In the genomic region with DNA sequence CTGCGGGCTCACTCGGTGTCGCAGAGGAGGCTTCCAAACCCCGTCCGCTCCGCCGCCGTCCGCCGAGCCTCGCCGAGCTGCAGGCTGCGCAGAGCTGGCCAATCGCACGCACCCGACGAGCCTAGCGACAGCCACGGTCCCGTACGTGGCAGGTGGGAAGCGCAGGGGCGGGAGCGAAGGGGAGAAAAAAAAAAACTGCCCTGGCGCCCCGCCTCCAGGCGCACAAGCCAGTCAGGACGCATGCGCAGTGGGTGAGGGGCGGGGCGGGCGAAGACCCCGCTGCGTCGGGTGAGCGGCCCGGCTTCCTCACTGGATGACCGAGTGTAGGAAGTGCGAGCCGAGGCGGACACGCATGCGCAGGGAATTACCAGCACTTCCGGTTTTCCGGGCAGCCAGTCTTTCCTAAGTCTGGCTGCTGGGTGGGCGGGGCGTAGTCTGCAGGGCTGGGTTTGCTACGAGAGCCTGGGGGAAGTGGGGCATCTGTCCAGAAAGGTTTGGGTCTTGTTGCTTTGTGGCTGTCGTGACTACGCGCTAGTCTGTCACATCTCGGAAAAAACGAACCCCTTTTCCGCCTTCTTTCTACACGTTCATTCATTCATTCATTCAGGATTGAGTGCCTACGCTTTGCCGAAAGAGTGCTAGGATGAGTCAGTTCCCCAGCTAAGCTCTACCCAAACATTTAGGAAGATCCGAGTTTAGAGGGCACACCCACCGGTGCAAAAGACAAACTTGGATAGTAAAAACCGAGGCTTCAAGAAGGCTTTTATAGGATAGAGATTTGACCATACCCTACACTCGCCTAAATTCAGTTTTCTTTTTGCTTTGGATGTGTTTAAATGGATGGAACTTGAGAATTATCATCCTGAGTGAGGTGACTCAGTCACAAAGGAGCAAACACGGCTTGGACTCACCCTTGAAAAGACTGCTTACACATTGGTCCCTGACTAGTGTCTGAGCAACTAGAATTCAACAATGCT, we compare ENCODE assay signal across 8 mouse cellular contexts. TPM values are rescaled to one million over a fixed set of nuclear protein-coding genes. Genes with fewer than 3 reads are reported as not detected.
DNase-seq lines count a peak whose midpoint lies in the region; ATAC-seq lines count a peak whose summit lies in the region.

A gene (minus strand): TSS at position 227 of the 977 bp plus-strand sequence.

- peak; percentile 99 to 100 for DNase-seq in adrenal gland, adult (ENCODE audit: inconsistent age in 2 of 2, low spot score in 1 of 2)
- DNase-seq in embryo, embryonic 10.5 days (ENCODE audit: low spot score), result peak; percentile 100
- DNase-seq in gastrocnemius, postnatal 14 days, result peak; percentile 100
- DNase-seq in left cerebral cortex, postnatal 10 days (ENCODE audit: extremely low spot score in 1 of 2, low spot score in 2 of 2), result peak; percentile 99 to 100
- peak; percentile 98 for DNase-seq in right cerebral cortex, postnatal 25 days
- DNase-seq in urinary bladder, postnatal 4 days (ENCODE audit: low spot score in 2 of 2), result peak; percentile 99

- intact Hi-C loops in gastrocnemius, postnatal 14 days (cut with DNase I; ENCODE audit: low total_unique reads), result no loop called here
- intact Hi-C loops in left cerebral cortex, postnatal 10 days (cut with DNase I), result no loop called here

- ATAC-seq in inflammation-experienced regulatory T-cells, adult 6 months, result peak; percentile 87
- peak; percentile 87 for ATAC-seq in megakaryocyte-erythroid progenitor cell, adult 5-6 weeks (replicated peaks; ENCODE audit: low FRiP score, low TSS enrichment, poor library complexity, severe bottlenecking)

RNA-seq across cellular contexts. Expression of the gene that starts here (rescaled TPM):
- total RNA-seq in gastrocnemius, postnatal 14 days (2021), result 10 to 100 TPM; 41.9 to 48.8 TPM
- 10 to 100 TPM; 50.7 to 77.4 (median 66.3) TPM for polyA plus RNA-seq in inflammation-experienced regulatory T-cells, adult 6 months (2017; shearing (Covaris generic))
- total RNA-seq in left cerebral cortex, postnatal 10 days (2021), result 10 to 100 TPM; 80.4 to 83.3 TPM
- 110 and 124 TPM in 2 replicates for total RNA-seq in megakaryocyte-erythroid progenitor cell, adult 5-6 weeks (2014; fragmentation: Nextera tagmentation)
- total RNA-seq in megakaryocyte-erythroid progenitor cell, adult 5-6 weeks (2017), result 69.1 and 143 TPM in 2 replicates

Comparison
In these comparisons a context has a peak if more than half of its experiments do, and no peak if none do; other contexts are left out.
1. Peak in every context shown above with its lines: DNase-seq and ATAC-seq.